Mouse (Mus musculus) liver, embryonic 14.5 days (tissue): ENCODE data around the gene Ap1g2. TPM values are rescaled to one million over a fixed set of nuclear protein-coding genes. Genes with fewer than 3 reads are reported as not detected.

ENCODE experiments used
- ATAC-seq: fragments of 200-750 bp; cut with Nextera tagmentation; 2 replicates; pipeline ENCODE4 v1.8.0; 2017; ENCODE audit warnings: moderate number of reproducible peaks, mild to moderate bottlenecking, moderate library complexity; ENCODE audit not compliant: insufficient read depth
- DNase-seq, 3 experiments: peaks; one replicate each; pipeline ENCODE4 v3.0.0-alpha.2; 2012 to 2013; ENCODE audit warnings: low read depth in 3 of 3, low spot score in 3 of 3
- H3K27ac ChIP-seq: fragments of 300-500 bp; sonication (generic); 2 replicates; pipeline ENCODE4 v1.5.1; 2014; ENCODE audit warnings: moderate library complexity, mild to moderate bottlenecking, control low read depth, inconsistent platforms
- H3K27me3 ChIP-seq: fragments of 300-500 bp; sonication (generic); 2 replicates; pipeline ENCODE4 v1.6.1; 2014; ENCODE audit warnings: mild to moderate bottlenecking, low read length, moderate library complexity; ENCODE audit not compliant: control insufficient read depth, insufficient read depth
- H3K36me3 ChIP-seq: fragments of 300-500 bp; sonication (generic); replicated peaks from 2 replicates; pipeline ENCODE4 v1.6.1; 2014; ENCODE audit warnings: low read depth; ENCODE audit not compliant: control insufficient read depth, insufficient read depth
- H3K4me1 ChIP-seq, 2 experiments: fragments of 200-500 bp in 1 of 2; fragments of 300-500 bp in 1 of 2; sonication (generic) in 1 of 2; replicated peaks; 2 replicates each; pipeline ENCODE4 v1.6.1; 2012 to 2014; ENCODE audit warnings: antibody characterized with exemption in 1 of 2, inconsistent platforms in 1 of 2, low read length in 1 of 2; ENCODE audit not compliant: control insufficient read depth in 2 of 2, insufficient read depth in 2 of 2
- H3K4me2 ChIP-seq: fragments of 300-500 bp; sonication (generic); 2 replicates; pipeline ENCODE4 v1.6.1; 2014; ENCODE audit warnings: low read depth, mild to moderate bottlenecking, control low read depth, moderate library complexity
- H3K4me3 ChIP-seq, 2 experiments: fragments of 200-500 bp in 1 of 2; fragments of 300-500 bp in 1 of 2; sonication (generic) in 1 of 2; 2 replicates each; pipeline ENCODE4 v1.5.1; 2012 to 2014; ENCODE audit warnings: low read depth in 2 of 2, low read length in 2 of 2, mild to moderate bottlenecking in 2 of 2, control low read depth in 1 of 2, inconsistent platforms in 1 of 2, moderate library complexity in 1 of 2; ENCODE audit not compliant: insufficient read depth in 1 of 2
- H3K9ac ChIP-seq: fragments of 300-500 bp; sonication (generic); replicated peaks from 2 replicates; pipeline ENCODE4 v1.6.1; 2014; ENCODE audit warnings: mild to moderate bottlenecking, control low read depth, moderate library complexity
- H3K9me3 ChIP-seq: fragments of 300-500 bp; sonication (generic); 2 replicates; pipeline ENCODE4 v1.6.1; 2016; ENCODE audit warnings: low read length, mixed read lengths; ENCODE audit not compliant: control insufficient read depth
- CTCF ChIP-seq: IDR thresholded peaks from 2 replicates; pipeline ENCODE4 v1.5.1; 2016; ENCODE audit warnings: antibody characterized with exemption, low read depth, control low read depth
- EP300 ChIP-seq: IDR thresholded peaks from 2 replicates; pipeline ENCODE4 v1.6.1; 2016; ENCODE audit warnings: antibody characterized with exemption, low read depth
- whole genome bisulfite sequencing: fragments of 180-500 bp; shearing (Covaris S2); extraction: QIAGEN DNeasy Blood & Tissue Kit; methylation state at CpG from one replicate; pipeline ENCODE4 v1.1.7; 2014; ENCODE audit not compliant: insufficient replicate concordance; 5-methylcytosine and 5-hydroxymethylcytosine counted together
- polyA plus RNA-seq, 2 experiments: library from polyadenylated mRNA; depleted of rRNA in 1 of 2; stranded (reverse) in 1 of 2; unstranded in 1 of 2; fragments of >200 nt; fragmentation: Nextera tagmentation in 1 of 2; extraction: Ambion mirVana in 1 of 2; gene quantifications; 2 replicates each; pipeline versions ENCODE4 v1.2.1 to v1.2.3; 2012 to 2014

Gene Ap1g2
- polyA plus RNA-seq, 2 experiments: 13.4 to 21.2 TPM

GRCm38 (mm10) chr14:55108202-55108870, 1.9 kb upstream of the Ap1g2 start:
- Histone ChIP-seq H3K9me3 (no peaks in the 10 kb centered on the region), H3K4me1 (peaks cover 6 to 7% of the 10 kb centered on the region in 2 experiments; a peak in 3 of 4 replicates), H3K9ac (no peak overlapping the region), H3K27me3 (peaks cover 22% of the 10 kb centered on the region), H3K4me3 (no peak overlapping the region), H3K27ac (no peak overlapping the region), H3K36me3 (no peaks in the 10 kb centered on the region), H3K4me2 (no peak overlapping the region)
- no peak for TF ChIP-seq EP300
- TF ChIP-seq CTCF: no peak
- no peak for ATAC-seq
- DNase-seq: no peak
- 24% methylated on average over 9 of the region's 9 CpGs for WGBS

DNA sequence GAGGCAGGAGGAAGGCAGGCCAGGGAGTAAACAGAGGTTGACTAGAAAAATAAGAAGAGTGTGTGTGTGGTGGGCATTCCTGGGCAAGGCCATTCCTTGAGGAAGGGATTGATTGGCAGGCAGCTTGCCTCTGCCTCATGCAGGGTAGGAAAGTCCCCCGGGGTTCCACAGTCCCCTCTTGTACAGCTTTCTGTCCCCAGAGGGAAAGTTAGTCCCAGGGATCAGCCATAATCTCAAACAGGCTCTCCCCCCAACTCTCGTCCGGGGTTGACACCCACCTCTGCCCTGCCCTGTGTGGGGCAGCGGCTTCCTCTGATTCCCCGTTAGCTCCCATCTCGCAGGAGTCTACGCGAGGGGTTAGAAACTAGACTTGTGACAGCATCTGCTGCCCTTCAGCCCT, 597 bp upstream of the Ap1g2 start:
- Histone ChIP-seq H3K9ac (peak overlapping the region; percentile 64; the same call in 1 of the 2 replicates), H3K4me3 (no peak overlapping the region; a peak in 1 of 4 replicates), H3K4me2 (peak overlapping the region; percentile 91), H3K9me3 (no peaks in the 10 kb centered on the region), H3K36me3 (no peaks in the 10 kb centered on the region), H3K4me1 (peaks cover 6 to 7% of the 10 kb centered on the region in 2 experiments; a peak in 3 of 4 replicates), H3K27ac (no peak overlapping the region), H3K27me3 (peaks cover 14% of the 10 kb centered on the region)
- TF ChIP-seq CTCF (no peak), EP300 (no peak)
- ATAC-seq: no peak
- no peak for DNase-seq
- 76% methylated on average over 8 of the region's 8 CpGs for WGBS

GRCm38 (mm10) chr14:55105386-55105785, 1.0 kb downstream of the Ap1g2 start:
- DNase-seq: no peak

GRCm38 (mm10) chr14:55104365-55104764, 2.0 kb downstream of the Ap1g2 start:
- Histone ChIP-seq H3K27me3 (peaks cover 4% of the 10 kb centered on the region; the same call in 1 of the 2 replicates), H3K9me3 (no peaks in the 10 kb centered on the region), H3K4me2 (no peak overlapping the region), H3K4me1 (peaks cover 6 to 7% of the 10 kb centered on the region in 2 experiments; a peak in 3 of 4 replicates), H3K27ac (no peak overlapping the region), H3K36me3 (no peaks in the 10 kb centered on the region; the same call in 1 of the 2 replicates), H3K4me3 (no peak overlapping the region), H3K9ac (no peak overlapping the region)
- DNase-seq: no peak
- TF ChIP-seq CTCF: no peak
- TF ChIP-seq EP300: no peak
- 82% methylated on average over 18 of the region's 18 CpGs for WGBS
- ATAC-seq: no peak

More at GRCm38 (mm10) chr14:55105386-55105785, 1.0 kb downstream of the Ap1g2 start:
- ATAC-seq: no peak
- Histone ChIP-seq H3K9me3 (no peaks in the 10 kb centered on the region), H3K9ac (peak overlapping the region; percentile 64), H3K4me1 (peaks cover 6 to 7% of the 10 kb centered on the region in 2 experiments; a peak in 3 of 4 replicates), H3K4me3 (peak overlapping the region in 1 of 2 experiments; percentile 61; a peak in 2 of 4 replicates), H3K27ac (no peak overlapping the region), H3K4me2 (peak overlapping the region; percentile 91), H3K27me3 (peaks cover 11% of the 10 kb centered on the region), H3K36me3 (no peaks in the 10 kb centered on the region; the same call in 1 of the 2 replicates)
- TF ChIP-seq CTCF (no peak), EP300 (no peak)
- 12% methylated on average over 7 of the region's 7 CpGs for WGBS

DNA sequence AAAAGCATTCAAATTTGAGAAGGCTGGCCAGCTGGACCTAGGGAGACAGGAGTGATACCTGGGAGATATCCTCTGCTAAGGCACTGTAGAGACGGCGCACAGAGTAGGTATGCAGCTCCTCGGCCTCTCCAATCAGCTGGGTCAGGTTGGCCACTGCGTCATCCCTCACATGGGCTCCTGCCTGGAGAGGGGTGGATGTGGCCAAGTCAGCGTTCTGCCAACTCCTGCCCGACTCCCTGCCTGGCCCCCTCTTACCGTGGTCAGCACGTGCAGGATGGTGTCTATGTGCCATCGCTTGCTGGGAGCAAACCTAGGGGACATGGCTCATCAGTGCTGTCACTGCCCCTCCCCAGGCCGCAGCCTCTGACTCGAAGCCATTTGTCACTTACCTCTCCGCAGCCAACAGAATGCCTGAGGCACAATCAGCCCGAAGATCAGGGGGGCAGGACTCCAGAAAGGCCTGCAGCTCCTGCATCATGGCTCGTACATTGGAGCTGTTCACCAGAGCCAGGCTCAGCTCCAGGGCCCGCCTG, 4.1 kb downstream of the Ap1g2 start:
- Histone ChIP-seq H3K9me3 (no peaks in the 10 kb centered on the region), H3K4me3 (no peak overlapping the region), H3K36me3 (no peaks in the 10 kb centered on the region; the same call in 1 of the 2 replicates), H3K4me1 (peaks cover 6 to 7% of the 10 kb centered on the region in 2 experiments; a peak in 3 of 4 replicates), H3K27ac (no peak overlapping the region), H3K9ac (no peak overlapping the region), H3K27me3 (no peaks in the 10 kb centered on the region), H3K4me2 (no peak overlapping the region)
- 80% methylated on average over 15 of the region's 15 CpGs for WGBS
- no peak for ATAC-seq
- TF ChIP-seq CTCF (no peak), EP300 (no peak)
- no peak for DNase-seq
